Mouse (Mus musculus) embryonic facial prominence, embryonic 10.5 days (tissue): ENCODE data around the gene Kidins220. TPM values are rescaled to one million over a fixed set of nuclear protein-coding genes. Genes with fewer than 3 reads are reported as not detected.

Experiments used
- DNase-seq: peaks from one replicate; pipeline ENCODE4 v3.0.0-alpha.2; 2017; ENCODE audit warnings: low spot score
- H3K27ac ChIP-seq: fragments of 300-500 bp; sonication (generic); replicated peaks from 2 replicates; pipeline ENCODE4 v1.5.1; 2016; ENCODE audit warnings: mild to moderate bottlenecking
- H3K27me3 ChIP-seq: fragments of 300-500 bp; sonication (generic); replicated peaks from 2 replicates; pipeline ENCODE4 v1.6.1; 2016; ENCODE audit warnings: low read depth, mild to moderate bottlenecking; ENCODE audit not compliant: poor library complexity, severe bottlenecking
- H3K36me3 ChIP-seq: fragments of 300-500 bp; sonication (generic); replicated peaks from 2 replicates; pipeline ENCODE4 v1.6.1; 2016; ENCODE audit warnings: mild to moderate bottlenecking, moderate library complexity
- H3K4me1 ChIP-seq: fragments of 300-500 bp; sonication (generic); 2 replicates; pipeline ENCODE4 v1.6.1; 2016
- H3K4me3 ChIP-seq: fragments of 300-500 bp; sonication (generic); 2 replicates; pipeline ENCODE4 v1.5.1; 2016; ENCODE audit warnings: mild to moderate bottlenecking, moderate library complexity
- H3K9me3 ChIP-seq: fragments of 300-500 bp; sonication (generic); 2 replicates; pipeline ENCODE4 v1.6.1; 2016; ENCODE audit warnings: mild to moderate bottlenecking
- WGBS: fragments of 180-500 bp; shearing (Covaris S2); methylation state at CpG from one replicate; pipeline ENCODE4 v1.1.7; 2016; 5-methylcytosine and 5-hydroxymethylcytosine counted together
- polyA plus RNA-seq: library from polyadenylated mRNA; unstranded; fragments of >200 nt; fragmentation: Nextera tagmentation; extraction: Ambion mirVana; gene quantifications from 2 replicates; pipeline ENCODE4 v1.2.1, GENCODE M21; 2016

Gene Kidins220
- polyA plus RNA-seq, 1 experiment from 2014 or later, result 19.0 TPM

GRCm38 (mm10) chr12:25089433-25089832 lies 114.7 kb downstream of the Kidins220 start:
- peaks cover 26% of the 10 kb centered on the region for H3K4me1 ChIP-seq
- no peak for DNase-seq
- H3K27ac ChIP-seq, result no peak overlapping the region
- no peak overlapping the region for H3K4me3 ChIP-seq
- no peaks in the 10 kb centered on the region for H3K9me3 ChIP-seq
- peaks cover 11% of the 10 kb centered on the region for H3K27me3 ChIP-seq
- 43% methylated on average over 1 of the region's 1 CpGs for WGBS
- peaks cover 6% of the 10 kb centered on the region; the same call in 1 of the 2 replicates for H3K36me3 ChIP-seq

- Histone ChIP-seq H3K27ac (peak overlapping the region; percentile 81), H3K9me3 (no peaks in the 10 kb centered on the region), H3K4me3 (peak overlapping the region; percentile 76), H3K36me3 (peaks cover 6% of the 10 kb centered on the region; the same call in 1 of the 2 replicates), H3K4me1 (peaks cover 36% of the 10 kb centered on the region), H3K27me3 (peaks cover 11% of the 10 kb centered on the region)
- peak; percentile 92 for DNase-seq
- WGBS, result 7% methylated on average over 25 of the region's 25 CpGs
Observed at GRCm38 (mm10) chr12:25092027-25092704, 117.4 kb downstream of the Kidins220 start.

GRCm38 (mm10) chr12:25092751-25093211 lies 118.1 kb downstream of the Kidins220 start:
- H3K4me1 ChIP-seq, result peaks cover 43% of the 10 kb centered on the region
- peak overlapping the region; percentile 81 for H3K27ac ChIP-seq
- H3K27me3 ChIP-seq, result peaks cover 11% of the 10 kb centered on the region
- DNase-seq, result peak; percentile 81
- 2% methylated on average over 17 of the region's 17 CpGs for WGBS
- H3K4me3 ChIP-seq, result peak overlapping the region; percentile 76
- H3K36me3 ChIP-seq, result peaks cover 6% of the 10 kb centered on the region; the same call in 1 of the 2 replicates
- no peaks in the 10 kb centered on the region for H3K9me3 ChIP-seq

- H3K27ac ChIP-seq, result peak overlapping the region; percentile 81
- peaks cover 6% of the 10 kb centered on the region; the same call in 1 of the 2 replicates for H3K36me3 ChIP-seq
- peaks cover 48% of the 10 kb centered on the region for H3K4me1 ChIP-seq
- peak overlapping the region; percentile 76 for H3K4me3 ChIP-seq
- DNase-seq, result no peak
- peaks cover 11% of the 10 kb centered on the region for H3K27me3 ChIP-seq
- 13% methylated on average over 11 of the region's 11 CpGs for WGBS
- H3K9me3 ChIP-seq, result no peaks in the 10 kb centered on the region
Observed at GRCm38 (mm10) chr12:25093241-25093774, 118.6 kb downstream of the Kidins220 start.

GRCm38 (mm10) chr12:25094621-25095521 lies 120.1 kb downstream of the Kidins220 start:
- peaks cover 57% of the 10 kb centered on the region for H3K4me1 ChIP-seq
- DNase-seq, result peak; percentile 74
- WGBS, result under 1% methylated on average over 22 of the region's 22 CpGs

GRCm38 (mm10) chr12:25095538-25095937 lies 120.8 kb downstream of the Kidins220 start:
- Histone ChIP-seq H3K27ac (peak overlapping the region; percentile 99), H3K9me3 (no peaks in the 10 kb centered on the region), H3K4me1 (peaks cover 55% of the 10 kb centered on the region), H3K36me3 (peaks cover 6% of the 10 kb centered on the region; the same call in 1 of the 2 replicates), H3K27me3 (peaks cover 11% of the 10 kb centered on the region), H3K4me3 (peak overlapping the region; percentile 76)
- DNase-seq, result no peak
- WGBS, result under 1% methylated on average over 19 of the region's 19 CpGs

More at GRCm38 (mm10) chr12:25094621-25095521, 120.1 kb downstream of the Kidins220 start:
- H3K27ac ChIP-seq, result peak overlapping the region; percentile 99
- H3K4me3 ChIP-seq, result peak overlapping the region; percentile 76
- H3K36me3 ChIP-seq, result peaks cover 6% of the 10 kb centered on the region; the same call in 1 of the 2 replicates
- H3K9me3 ChIP-seq, result no peaks in the 10 kb centered on the region
- H3K27me3 ChIP-seq, result peaks cover 11% of the 10 kb centered on the region

GRCm38 (mm10) chr12:25095974-25096639 lies 121.4 kb downstream of the Kidins220 start:
- under 1% methylated on average over 41 of the region's 41 CpGs for WGBS
- peaks cover 60% of the 10 kb centered on the region for H3K4me1 ChIP-seq

GRCm38 (mm10) chr12:25096640-25097051 lies 121.9 kb downstream of the Kidins220 start:
- Histone ChIP-seq H3K4me3 (peak overlapping the region; percentile 76), H3K4me1 (peaks cover 66% of the 10 kb centered on the region), H3K9me3 (no peaks in the 10 kb centered on the region), H3K27ac (peak overlapping the region; percentile 99), H3K36me3 (peaks cover 6% of the 10 kb centered on the region; the same call in 1 of the 2 replicates), H3K27me3 (peaks cover 11% of the 10 kb centered on the region)
- DNase-seq, result no peak
- WGBS, result under 1% methylated on average over 15 of the region's 15 CpGs

More at GRCm38 (mm10) chr12:25095974-25096639, 121.4 kb downstream of the Kidins220 start:
- Histone ChIP-seq H3K27ac (peak overlapping the region; percentile 99), H3K36me3 (peaks cover 6% of the 10 kb centered on the region; the same call in 1 of the 2 replicates), H3K27me3 (peaks cover 11% of the 10 kb centered on the region), H3K4me3 (peak overlapping the region; percentile 76), H3K9me3 (no peaks in the 10 kb centered on the region)
- DNase-seq, result peak; percentile 97

GRCm38 (mm10) chr12:25097052-25097209 lies 122.2 kb downstream of the Kidins220 start, which contains the start of gene Id2:
TSS of gene Id2 (minus strand) at chr12:25097140.
- 8% methylated on average over 1 of the region's 1 CpGs for WGBS
- no peak for DNase-seq

GRCm38 (mm10) chr12:25097210-25098160 lies 122.8 kb downstream of the Kidins220 start:
- Histone ChIP-seq H3K9me3 (no peaks in the 10 kb centered on the region), H3K4me3 (peak overlapping the region; percentile 76), H3K36me3 (peaks cover 6% of the 10 kb centered on the region; the same call in 1 of the 2 replicates), H3K4me1 (peaks cover 64% of the 10 kb centered on the region), H3K27ac (peak overlapping the region; percentile 99), H3K27me3 (peaks cover 10% of the 10 kb centered on the region)
- DNase-seq, result peak; percentile 80
- WGBS, result 2% methylated on average over 28 of the region's 28 CpGs

More at GRCm38 (mm10) chr12:25097052-25097209, 122.2 kb downstream of the Kidins220 start, which contains the start of gene Id2:
- peak within 1 kb of the TSS; percentile 99 for H3K27ac ChIP-seq
- H3K4me1 ChIP-seq, result peaks cover 68% of the 10 kb centered on the region
- H3K9me3 ChIP-seq, result no peaks in the 10 kb centered on the region
- H3K36me3 ChIP-seq, result peaks cover 6% of the 10 kb centered on the region; the same call in 1 of the 2 replicates
- peak within 1 kb of the TSS; percentile 76 for H3K4me3 ChIP-seq
- H3K27me3 ChIP-seq, result peaks cover 11% of the 10 kb centered on the region

- no peak for DNase-seq
- H3K27ac ChIP-seq, result peak overlapping the region; percentile 99
- peaks cover 4% of the 10 kb centered on the region; the same call in 1 of the 2 replicates for H3K36me3 ChIP-seq
- no peaks in the 10 kb centered on the region for H3K9me3 ChIP-seq
- H3K4me3 ChIP-seq, result peak overlapping the region; percentile 76
- H3K27me3 ChIP-seq, result peaks cover 3% of the 10 kb centered on the region
- under 1% methylated on average over 10 of the region's 10 CpGs for WGBS
- peaks cover 58% of the 10 kb centered on the region for H3K4me1 ChIP-seq
Observed at GRCm38 (mm10) chr12:25098161-25098550, 123.4 kb downstream of the Kidins220 start.
